Mouse (Mus musculus): Measurements from ENCODE around the gene Cmpk1.
A peak's percentile ranks its signal among the peaks of the same experiment; 100 is the strongest.

DNA sequence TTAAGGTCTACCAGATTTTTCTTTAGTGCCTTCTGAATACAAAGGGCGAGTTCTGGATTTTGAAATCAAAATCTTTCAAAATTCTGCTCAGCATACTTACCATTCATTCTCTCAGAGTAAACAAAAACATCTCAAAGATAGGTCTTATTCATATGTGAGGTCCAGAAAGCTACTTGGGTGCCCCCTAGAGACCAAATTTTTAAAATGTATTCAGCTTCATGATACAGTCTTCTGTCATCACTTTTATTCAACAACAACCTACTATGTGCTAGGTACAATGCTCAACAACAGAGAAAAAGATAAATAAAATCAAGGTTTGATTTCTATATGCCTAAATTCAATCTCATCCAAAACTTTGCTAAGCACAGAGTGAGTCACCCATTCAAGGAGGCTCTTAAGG, 4.0 kb downstream of the Cmpk1 start:
- TF ChIP-seq EP300 (IDR thresholded peaks at IDR 0.05; ENCODE audit: low read depth) (no peak), CTCF (IDR thresholded peaks at IDR 0.05; ENCODE audit: low read depth) (peak; percentile 29; the same call in 1 of the 2 replicates)

Data from liver, embryonic 14.5 days (tissue).